Mouse (Mus musculus) heart, embryonic 14.5 days (tissue): ENCODE measurements around the gene Mxi1. TPM values are rescaled to one million over a fixed set of nuclear protein-coding genes. Genes with fewer than 3 reads are reported as not detected.
A peak's percentile ranks its signal among the peaks of the same experiment; 100 is the strongest.

ENCODE experiments used
- ATAC-seq: fragments of 200-750 bp; cut with Nextera tagmentation; 2 replicates; pipeline ENCODE4 v1.8.0; 2017; ENCODE audit warnings: low read depth, moderate TSS enrichment; ENCODE audit not compliant: insufficient number of reproducible peaks, insufficient read depth, low FRiP score
- H3K27ac ChIP-seq, 2 experiments: fragments of 200-500 bp in 1 of 2; fragments of 300-500 bp in 1 of 2; sonication (generic) in 1 of 2; replicated peaks in 1 of 2; 2 replicates each; pipeline ENCODE4 v1.5.1; 2012 to 2014; ENCODE audit warnings: low read depth in 2 of 2, low read length in 2 of 2, control low read depth in 1 of 2, mild to moderate bottlenecking in 1 of 2, mixed read lengths in 1 of 2; ENCODE audit not compliant: control insufficient read depth in 1 of 2, insufficient read depth in 1 of 2
- H3K27me3 ChIP-seq: fragments of 300-500 bp; sonication (generic); 2 replicates; pipeline ENCODE4 v1.6.1; 2014; ENCODE audit warnings: mild to moderate bottlenecking, low read length, control low read depth; ENCODE audit not compliant: control insufficient read depth, insufficient read depth
- H3K36me3 ChIP-seq: fragments of 300-500 bp; sonication (generic); 2 replicates; pipeline ENCODE4 v1.6.1; 2014; ENCODE audit warnings: mild to moderate bottlenecking, control low read depth, low read length, mixed read lengths; ENCODE audit not compliant: control insufficient read depth, insufficient read depth
- H3K4me1 ChIP-seq, 2 experiments: fragments of 200-500 bp in 1 of 2; fragments of 300-500 bp in 1 of 2; sonication (generic) in 1 of 2; 2 replicates each; pipeline ENCODE4 v1.6.1; 2012 to 2014; ENCODE audit warnings: low read length in 2 of 2, control low read depth in 1 of 2, mixed read lengths in 1 of 2; ENCODE audit not compliant: control insufficient read depth in 2 of 2, insufficient read depth in 2 of 2
- H3K4me2 ChIP-seq: fragments of 300-500 bp; sonication (generic); 2 replicates; pipeline ENCODE4 v1.6.1; 2014; ENCODE audit warnings: mild to moderate bottlenecking, low read length
- H3K4me3 ChIP-seq, 2 experiments: fragments of 200-500 bp in 1 of 2; fragments of 300-500 bp in 1 of 2; sonication (generic) in 1 of 2; 2 replicates each; pipeline ENCODE4 v1.5.1; 2012 to 2014; ENCODE audit warnings: low read length in 2 of 2, mild to moderate bottlenecking in 2 of 2, control low read depth in 1 of 2, low read depth in 1 of 2, moderate library complexity in 1 of 2; ENCODE audit not compliant: control insufficient read depth in 1 of 2, insufficient read depth in 1 of 2
- H3K9ac ChIP-seq: fragments of 300-500 bp; sonication (generic); 2 replicates; pipeline ENCODE4 v1.6.1; 2014; ENCODE audit warnings: mild to moderate bottlenecking, low read length
- H3K9me3 ChIP-seq: fragments of 300-500 bp; sonication (generic); 2 replicates; pipeline ENCODE4 v1.6.1; 2016; ENCODE audit warnings: low read length, control low read depth; ENCODE audit not compliant: control insufficient read depth
- WGBS: fragments of 180-500 bp; shearing (Covaris S2); extraction: QIAGEN DNeasy Blood & Tissue Kit; methylation state at CpG from one replicate; pipeline ENCODE4 v1.1.7; 2014; 5-methylcytosine and 5-hydroxymethylcytosine counted together
- polyA plus RNA-seq: library from polyadenylated mRNA; unstranded; fragments of >200 nt; fragmentation: Nextera tagmentation; extraction: Ambion mirVana; gene quantifications from 2 replicates; pipeline ENCODE4 v1.2.1, GENCODE M21; 2014

Mxi1 gene
- polyA plus RNA-seq, 1 experiment from 2014 or later = 49.7 TPM

GRCm38 (mm10) chr19:53373570-53373969 is 63.3 kb downstream of the Mxi1 start:
- H3K27ac ChIP-seq = no peak overlapping the region
- no peaks in the 10 kb centered on the region for H3K27me3 ChIP-seq
- no peak overlapping the region for H3K4me2 ChIP-seq
- peaks cover 76% of the 10 kb centered on the region for H3K36me3 ChIP-seq
- H3K4me3 ChIP-seq = no peak overlapping the region
- ATAC-seq = no peak
- 87% methylated on average over 2 of the region's 2 CpGs for WGBS
- no peaks in the 10 kb centered on the region for H3K9me3 ChIP-seq
- H3K4me1 ChIP-seq = peaks cover 13 to 17% of the 10 kb centered on the region in 2 experiments
- no peak overlapping the region for H3K9ac ChIP-seq

- Histone ChIP-seq H3K9ac (no peak overlapping the region), H3K27me3 (no peaks in the 10 kb centered on the region), H3K4me2 (no peak overlapping the region), H3K4me3 (no peak overlapping the region), H3K4me1 (peaks cover 2 to 8% of the 10 kb centered on the region in 2 experiments; a peak in 2 of 4 replicates), H3K36me3 (peaks cover 90% of the 10 kb centered on the region), H3K27ac (no peak overlapping the region), H3K9me3 (no peaks in the 10 kb centered on the region)
- 90% methylated on average over 6 of the region's 6 CpGs for WGBS
- no peak for ATAC-seq
Observed at GRCm38 (mm10) chr19:53375299-53375698, 65.0 kb downstream of the Mxi1 start.

GRCm38 (mm10) chr19:53375816-53376215 is 65.5 kb downstream of the Mxi1 start:
- no peak overlapping the region for H3K4me2 ChIP-seq
- H3K9ac ChIP-seq = no peak overlapping the region
- H3K27ac ChIP-seq = no peak overlapping the region
- peaks cover 2 to 8% of the 10 kb centered on the region in 2 experiments; a peak in 2 of 4 replicates for H3K4me1 ChIP-seq
- no peak for ATAC-seq
- no peak overlapping the region for H3K4me3 ChIP-seq
- H3K9me3 ChIP-seq = no peaks in the 10 kb centered on the region
- 90% methylated on average over 9 of the region's 9 CpGs for WGBS
- H3K27me3 ChIP-seq = no peaks in the 10 kb centered on the region
- peaks cover 93% of the 10 kb centered on the region for H3K36me3 ChIP-seq

GRCm38 (mm10) chr19:53377652-53378051 is 67.3 kb downstream of the Mxi1 start:
- H3K27ac ChIP-seq = no peak overlapping the region
- H3K9me3 ChIP-seq = no peaks in the 10 kb centered on the region
- H3K4me1 ChIP-seq = peaks cover 0 to 2% of the 10 kb centered on the region in 2 experiments; a peak in 1 of 4 replicates
- H3K27me3 ChIP-seq = no peaks in the 10 kb centered on the region
- H3K4me2 ChIP-seq = no peak overlapping the region
- H3K36me3 ChIP-seq = peaks cover 95% of the 10 kb centered on the region
- no peak overlapping the region for H3K4me3 ChIP-seq
- no peak overlapping the region for H3K9ac ChIP-seq
- ATAC-seq = no peak
- 84% methylated on average over 8 of the region's 8 CpGs for WGBS

- Histone ChIP-seq H3K36me3 (peaks cover 95% of the 10 kb centered on the region), H3K4me1 (no peaks in the 10 kb centered on the region), H3K27me3 (no peaks in the 10 kb centered on the region), H3K4me3 (no peak overlapping the region), H3K9me3 (no peaks in the 10 kb centered on the region), H3K9ac (no peak overlapping the region), H3K4me2 (no peak overlapping the region), H3K27ac (no peak overlapping the region)
- no peak for ATAC-seq
- WGBS = 92% methylated on average over 10 of the region's 10 CpGs
Observed at GRCm38 (mm10) chr19:53378421-53378820, 68.1 kb downstream of the Mxi1 start.

GRCm38 (mm10) chr19:53383336-53383735 is 73.0 kb downstream of the Mxi1 start:
- ATAC-seq = no peak
- Histone ChIP-seq H3K27me3 (no peaks in the 10 kb centered on the region), H3K36me3 (peaks cover 95% of the 10 kb centered on the region), H3K4me1 (no peaks in the 10 kb centered on the region), H3K27ac (no peak overlapping the region), H3K4me2 (no peak overlapping the region), H3K9me3 (no peaks in the 10 kb centered on the region), H3K9ac (no peak overlapping the region), H3K4me3 (no peak overlapping the region)
- 57% methylated on average over 15 of the region's 15 CpGs for WGBS

- Histone ChIP-seq H3K4me1 (peaks cover 5 to 14% of the 10 kb centered on the region in 2 experiments), H3K27ac (peak overlapping the region; percentile 87 to 99), H3K4me2 (peak overlapping the region; percentile 76), H3K9me3 (no peaks in the 10 kb centered on the region), H3K9ac (peak overlapping the region; percentile 96), H3K4me3 (peak overlapping the region; percentile 81 to 95), H3K27me3 (no peaks in the 10 kb centered on the region), H3K36me3 (peaks cover 45% of the 10 kb centered on the region)
- ATAC-seq = no peak
- 21% methylated on average over 6 of the region's 6 CpGs for WGBS
Observed at GRCm38 (mm10) chr19:53389417-53389816, 79.1 kb downstream of the Mxi1 start.

GRCm38 (mm10) chr19:53389851-53390431 is 79.6 kb downstream of the Mxi1 start:
- H3K9ac ChIP-seq = peak overlapping the region; percentile 96
- ATAC-seq = peak; percentile 90
- peak overlapping the region; percentile 76 for H3K4me2 ChIP-seq

More at GRCm38 (mm10) chr19:53389851-53390431, 79.6 kb downstream of the Mxi1 start:
- H3K27ac ChIP-seq = peak overlapping the region; percentile 87 to 99
- H3K9me3 ChIP-seq = no peaks in the 10 kb centered on the region
- peaks cover 5 to 14% of the 10 kb centered on the region in 2 experiments for H3K4me1 ChIP-seq
- H3K4me3 ChIP-seq = peak overlapping the region; percentile 81 to 95
- H3K27me3 ChIP-seq = no peaks in the 10 kb centered on the region
- WGBS = under 1% methylated on average over 59 of the region's 59 CpGs
- H3K36me3 ChIP-seq = peaks cover 39% of the 10 kb centered on the region
